8 mouse cellular contexts compared by ENCODE assay signal in genomic region chr19:46329951-46330350, GRCm38 (mm10). TPM values are rescaled to one million over a fixed set of nuclear protein-coding genes. Genes with fewer than 3 reads are reported as not detected.
DNase-seq lines count a peak whose midpoint lies in the region; ATAC-seq and TF ChIP-seq lines count a peak whose summit lies in the region.

No protein-coding gene starts in this region.

- H3K27ac ChIP-seq in forebrain, embryonic 10.5 days: no peak overlapping the region
- H3K27ac ChIP-seq in heart, embryonic 15.5 days: no peak overlapping the region
- no peak overlapping the region for H3K27ac ChIP-seq in lung, embryonic 14.5 days (ENCODE audit: low read depth)
- no peak overlapping the region for H3K27ac ChIP-seq in neural tube, embryonic 15.5 days (replicated peaks)

- H3K9me3 ChIP-seq in forebrain, embryonic 10.5 days: no peaks in the 10 kb centered on the region
- H3K9me3 ChIP-seq in heart, embryonic 15.5 days (replicated peaks): no peaks in the 10 kb centered on the region
- H3K9me3 ChIP-seq in lung, embryonic 14.5 days (ENCODE audit: low read depth, low read length): no peaks in the 10 kb centered on the region
- H3K9me3 ChIP-seq in neural tube, embryonic 15.5 days (replicated peaks): no peaks in the 10 kb centered on the region

- no peak overlapping the region for H3K9ac ChIP-seq in heart, embryonic 15.5 days
- no peak overlapping the region for H3K9ac ChIP-seq in lung, embryonic 14.5 days
- 0 out of 2 replicates have a peak overlapping the region, but pooled peaks have one; percentile 12 for H3K9ac ChIP-seq in neural tube, embryonic 15.5 days (replicated peaks)

- ATAC-seq in heart, embryonic 15.5 days (replicated peaks; ENCODE audit: insufficient number of reproducible peaks, insufficient read depth, low FRiP score, low read depth): peak; percentile 25
- ATAC-seq in lung, embryonic 14.5 days (ENCODE audit: insufficient read depth): peak; percentile 47
- ATAC-seq in neural tube, embryonic 15.5 days (ENCODE audit: low FRiP score): no peak

- whole genome bisulfite sequencing in forebrain, embryonic 10.5 days: 8% methylated on average over 16 of the region's 16 CpGs
- 8% methylated on average over 16 of the region's 16 CpGs for WGBS in heart, embryonic 15.5 days
- 5% methylated on average over 16 of the region's 16 CpGs for WGBS in lung, embryonic 14.5 days
- WGBS in neural tube, embryonic 15.5 days: 4% methylated on average over 16 of the region's 16 CpGs

- TF ChIP-seq CTCF in lung, embryonic 14.5 days (IDR thresholded peaks at IDR 0.05; ENCODE audit: low read depth): peak; percentile 93

- H3K4me2 ChIP-seq in heart, embryonic 15.5 days: peak overlapping the region; percentile 93; the same call in 1 of the 2 replicates
- H3K4me2 ChIP-seq in lung, embryonic 14.5 days: peak overlapping the region; percentile 100
- H3K4me2 ChIP-seq in neural tube, embryonic 15.5 days: peak overlapping the region; percentile 99

- H3K4me3 ChIP-seq in forebrain, embryonic 10.5 days: peak overlapping the region; percentile 80
- H3K4me3 ChIP-seq in heart, embryonic 15.5 days: peak overlapping the region; percentile 68
- H3K4me3 ChIP-seq in lung, embryonic 14.5 days (ENCODE audit: low read depth, low read length): 0 out of 2 replicates have a peak overlapping the region, but pooled peaks have one; percentile 74
- peak overlapping the region; percentile 64 for H3K4me3 ChIP-seq in neural tube, embryonic 15.5 days (replicated peaks)

- peaks cover 28% of the 10 kb centered on the region for H3K36me3 ChIP-seq in forebrain, embryonic 10.5 days (replicated peaks)
- H3K36me3 ChIP-seq in heart, embryonic 15.5 days: peaks cover 12% of the 10 kb centered on the region; the same call in 1 of the 2 replicates
- peaks cover 20% of the 10 kb centered on the region for H3K36me3 ChIP-seq in lung, embryonic 14.5 days (ENCODE audit: insufficient read depth)
- H3K36me3 ChIP-seq in neural tube, embryonic 15.5 days: peaks cover 25% of the 10 kb centered on the region

- peaks cover 50% of the 10 kb centered on the region for H3K27me3 ChIP-seq in forebrain, embryonic 10.5 days (ENCODE audit: poor library complexity, severe bottlenecking)
- H3K27me3 ChIP-seq in heart, embryonic 15.5 days: peaks cover 25% of the 10 kb centered on the region
- H3K27me3 ChIP-seq in lung, embryonic 14.5 days (ENCODE audit: insufficient read depth, low read length): peaks cover 27% of the 10 kb centered on the region
- no peaks in the 10 kb centered on the region; the same call in 1 of the 2 replicates for H3K27me3 ChIP-seq in neural tube, embryonic 15.5 days (replicated peaks)

- peak; percentile 82 for DNase-seq in ES-CJ7 (ENCODE audit: low read depth, low spot score)
- DNase-seq in brain, adult 2 months (ENCODE audit: low read depth, low spot score): peak; percentile 92
- peak; percentile 80 for DNase-seq in forebrain, embryonic 10.5 days (ENCODE audit: extremely low spot score, low spot score)
- DNase-seq in kidney, postnatal 14 days: peak; percentile 93
- DNase-seq in lung, embryonic 14.5 days: peak; percentile 89
- peak; percentile 52 to 54 for DNase-seq in thymus, postnatal 36 days

- peaks cover 75% of the 10 kb centered on the region for H3K4me1 ChIP-seq in forebrain, embryonic 10.5 days
- peaks cover 31% of the 10 kb centered on the region for H3K4me1 ChIP-seq in heart, embryonic 15.5 days (replicated peaks)
- H3K4me1 ChIP-seq in lung, embryonic 14.5 days (ENCODE audit: insufficient read depth): peaks cover 17% of the 10 kb centered on the region
- peaks cover 38% of the 10 kb centered on the region for H3K4me1 ChIP-seq in neural tube, embryonic 15.5 days

RNA-seq across cellular contexts. Expression of gene Fbxl15, which starts 2.0 kb away (rescaled TPM):
- polyA plus RNA-seq in forebrain, embryonic 10.5 days (2016; fragmentation: Nextera tagmentation; extraction: Ambion mirVana): 17.9 and 18.0 TPM in 2 replicates
- 10.5 and 11.4 TPM in 2 replicates for polyA plus RNA-seq in heart, embryonic 15.5 days (2015; fragmentation: Nextera tagmentation; extraction: Ambion mirVana)
- polyA plus RNA-seq in lung, embryonic 14.5 days (2014; fragmentation: Nextera tagmentation; extraction: Ambion mirVana): 12.6 and 13.1 TPM in 2 replicates
- 44.0 and 52.3 TPM in 2 replicates for polyA plus RNA-seq in neural tube, embryonic 15.5 days (2015; fragmentation: Nextera tagmentation; extraction: Ambion mirVana)

RNA-seq across cellular contexts. Expression of gene Psd, which starts 3.0 kb away (rescaled TPM):
- 2.8 and 2.9 TPM in 2 replicates for polyA plus RNA-seq in forebrain, embryonic 10.5 days (2016; fragmentation: Nextera tagmentation; extraction: Ambion mirVana)
- 4.5 and 6.8 TPM in 2 replicates for polyA plus RNA-seq in heart, embryonic 15.5 days (2015; fragmentation: Nextera tagmentation; extraction: Ambion mirVana)
- polyA plus RNA-seq in lung, embryonic 14.5 days (2014; fragmentation: Nextera tagmentation; extraction: Ambion mirVana): 9.9 and 10.5 TPM in 2 replicates
- 88.4 and 118 TPM in 2 replicates for polyA plus RNA-seq in neural tube, embryonic 15.5 days (2015; fragmentation: Nextera tagmentation; extraction: Ambion mirVana)

RNA-seq across cellular contexts. Expression of gene Cuedc2, which starts 8.6 kb away (rescaled TPM):
- polyA plus RNA-seq in forebrain, embryonic 10.5 days (2016; fragmentation: Nextera tagmentation; extraction: Ambion mirVana): 206 and 224 TPM in 2 replicates
- polyA plus RNA-seq in heart, embryonic 15.5 days (2015; fragmentation: Nextera tagmentation; extraction: Ambion mirVana): 118 and 139 TPM in 2 replicates
- 132 and 145 TPM in 2 replicates for polyA plus RNA-seq in lung, embryonic 14.5 days (2014; fragmentation: Nextera tagmentation; extraction: Ambion mirVana)
- 322 and 350 TPM in 2 replicates for polyA plus RNA-seq in neural tube, embryonic 15.5 days (2015; fragmentation: Nextera tagmentation; extraction: Ambion mirVana)

RNA-seq across cellular contexts. Expression of gene Mfsd13a, which starts 11.0 kb away (rescaled TPM):
- polyA plus RNA-seq in forebrain, embryonic 10.5 days (2016; fragmentation: Nextera tagmentation; extraction: Ambion mirVana): 12.5 and 13.3 TPM in 2 replicates
- 4.1 and 7.5 TPM in 2 replicates for polyA plus RNA-seq in heart, embryonic 15.5 days (2015; fragmentation: Nextera tagmentation; extraction: Ambion mirVana)
- 9.9 and 11.6 TPM in 2 replicates for polyA plus RNA-seq in lung, embryonic 14.5 days (2014; fragmentation: Nextera tagmentation; extraction: Ambion mirVana)
- 13.2 and 13.9 TPM in 2 replicates for polyA plus RNA-seq in neural tube, embryonic 15.5 days (2015; fragmentation: Nextera tagmentation; extraction: Ambion mirVana)

RNA-seq across cellular contexts. Expression of gene 2310034G01Rik, which starts 20.2 kb away (rescaled TPM):
- 1.0 and 1.1 TPM in 2 replicates for polyA plus RNA-seq in forebrain, embryonic 10.5 days (2016; fragmentation: Nextera tagmentation; extraction: Ambion mirVana)
- 0.67 and 1.1 TPM in 2 replicates for polyA plus RNA-seq in heart, embryonic 15.5 days (2015; fragmentation: Nextera tagmentation; extraction: Ambion mirVana)
- 1.1 and 1.3 TPM in 2 replicates for polyA plus RNA-seq in lung, embryonic 14.5 days (2014; fragmentation: Nextera tagmentation; extraction: Ambion mirVana)
- 2.4 and 2.7 TPM in 2 replicates for polyA plus RNA-seq in neural tube, embryonic 15.5 days (2015; fragmentation: Nextera tagmentation; extraction: Ambion mirVana)
